Mouse (Mus musculus) heart, adult 2 months (tissue): ENCODE measurements at regions not wholly inside any gene's neighbourhood (a gene's known extent, or its start where the extent isn't known, plus 50 kb on each side); places are given as distances from the start of the nearest gene placed in this dataset.

Source experiments
- CTCF ChIP-seq: fragments of 200-600 bp; IDR thresholded peaks from 2 replicates; pipeline ENCODE4 v1.8.1; 2022; ENCODE audit warnings: antibody characterized with exemption, mild to moderate bottlenecking, moderate library complexity
- EP300 ChIP-seq: fragments of 200-500 bp; IDR thresholded peaks from 2 replicates; pipeline ENCODE4 v1.6.1; 2011; ENCODE audit warnings: low read depth, low read length, control low read depth; ENCODE audit not compliant: insufficient read depth
- POLR2A ChIP-seq: fragments of 200-500 bp; IDR thresholded peaks from 2 replicates; pipeline ENCODE4 v1.6.1; 2011; ENCODE audit warnings: mild to moderate bottlenecking, low read depth, low read length, control low read depth; ENCODE audit not compliant: insufficient read depth

DNA sequence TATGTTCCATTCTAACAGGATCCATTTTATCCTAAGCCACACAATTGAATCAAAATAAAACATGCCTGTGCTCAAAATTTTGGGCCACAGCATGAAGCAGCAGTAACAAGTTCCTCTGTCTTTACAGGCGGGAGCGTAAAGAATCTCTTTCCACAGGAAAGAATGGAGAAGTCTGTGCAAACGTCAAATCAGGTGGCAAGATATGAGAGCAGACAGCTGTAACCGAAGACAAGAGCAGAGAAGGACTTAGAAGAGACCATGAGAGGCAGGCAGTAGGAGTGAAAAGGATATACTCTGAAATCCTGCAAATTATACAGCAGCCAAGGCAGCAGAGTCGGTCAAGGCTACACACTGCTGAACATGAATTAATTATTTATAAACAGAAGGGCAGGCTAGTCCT is 55.7 kb downstream of the Gm47996 start:
- TF ChIP-seq CTCF (no peak), POLR2A (no peak), EP300 (no peak)
